Mouse (Mus musculus) brown adipose tissue, adult 24 weeks (tissue): ENCODE data around the gene Atf3. TPM values are rescaled to one million over a fixed set of nuclear protein-coding genes. Genes with fewer than 3 reads are reported as not detected.

Source experiments
- H3K27ac ChIP-seq: fragments of 200-500 bp; replicated peaks from 2 replicates; pipeline ENCODE4 v1.5.1; 2012; ENCODE audit warnings: low read depth, mild to moderate bottlenecking, low read length
- H3K4me1 ChIP-seq: fragments of 200-500 bp; 2 replicates; pipeline ENCODE4 v1.6.1; 2012; ENCODE audit warnings: low read length, mixed read lengths; ENCODE audit not compliant: control insufficient read depth, insufficient read depth, insufficient read length
- H3K4me3 ChIP-seq: fragments of 200-500 bp; 2 replicates; pipeline ENCODE4 v1.5.1; 2012; ENCODE audit warnings: low read depth, mild to moderate bottlenecking, low read length, moderate library complexity; ENCODE audit not compliant: insufficient read depth
- polyA plus RNA-seq: library from polyadenylated mRNA; stranded (reverse); fragments of >200 nt; gene quantifications from 2 replicates; pipeline ENCODE4 v1.2.4, GENCODE M21; 2012; ENCODE audit not compliant: missing spikeins, insufficient read depth, insufficient read length

Atf3 gene
- polyA plus RNA-seq, 1 experiment: 22.2 TPM

- Histone ChIP-seq H3K4me1 (peaks cover 2% of the 10 kb centered on the region; the same call in 1 of the 2 replicates), H3K4me3 (no peak overlapping the region), H3K27ac (no peak overlapping the region)
Observed at GRCm38 (mm10) chr1:191243855-191244254, 26.0 kb upstream of the Atf3 start.

GRCm38 (mm10) chr1:191242065-191242698, 24.3 kb upstream of the Atf3 start:
- Histone ChIP-seq H3K4me1 (peaks cover 2% of the 10 kb centered on the region; the same call in 1 of the 2 replicates), H3K27ac (no peak overlapping the region), H3K4me3 (no peak overlapping the region)

- peaks cover 2% of the 10 kb centered on the region; the same call in 1 of the 2 replicates for H3K4me1 ChIP-seq
- H3K27ac ChIP-seq: no peak overlapping the region
- H3K4me3 ChIP-seq: no peak overlapping the region
Observed at GRCm38 (mm10) chr1:191241574-191241973, 23.7 kb upstream of the Atf3 start.

DNA sequence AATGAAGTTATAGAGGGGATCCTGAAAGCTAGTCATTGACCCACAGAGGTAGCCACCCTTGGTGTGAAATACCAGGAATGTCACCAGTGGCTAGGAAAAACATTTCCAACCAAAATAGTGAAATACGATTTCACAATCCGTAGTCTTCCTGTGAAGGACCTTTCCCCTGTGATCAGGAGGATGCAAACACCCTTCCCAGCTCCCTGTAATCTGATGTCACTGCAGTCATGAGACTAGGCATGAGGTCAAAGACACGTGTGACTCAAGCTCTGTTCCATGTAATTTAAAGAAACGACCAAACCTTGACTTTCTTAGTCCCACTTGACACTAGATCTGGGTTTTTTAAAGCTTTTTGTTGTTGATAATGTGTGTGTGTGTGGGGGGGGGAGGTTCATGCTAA, 21.8 kb upstream of the Atf3 start:
- no peak overlapping the region for H3K4me3 ChIP-seq
- peaks cover 2% of the 10 kb centered on the region; the same call in 1 of the 2 replicates for H3K4me1 ChIP-seq
- no peak overlapping the region for H3K27ac ChIP-seq

GRCm38 (mm10) chr1:191235788-191236542, 18.1 kb upstream of the Atf3 start:
- Histone ChIP-seq H3K27ac (no peak overlapping the region), H3K4me1 (peaks cover 5% of the 10 kb centered on the region; the same call in 1 of the 2 replicates), H3K4me3 (no peak overlapping the region)

DNA sequence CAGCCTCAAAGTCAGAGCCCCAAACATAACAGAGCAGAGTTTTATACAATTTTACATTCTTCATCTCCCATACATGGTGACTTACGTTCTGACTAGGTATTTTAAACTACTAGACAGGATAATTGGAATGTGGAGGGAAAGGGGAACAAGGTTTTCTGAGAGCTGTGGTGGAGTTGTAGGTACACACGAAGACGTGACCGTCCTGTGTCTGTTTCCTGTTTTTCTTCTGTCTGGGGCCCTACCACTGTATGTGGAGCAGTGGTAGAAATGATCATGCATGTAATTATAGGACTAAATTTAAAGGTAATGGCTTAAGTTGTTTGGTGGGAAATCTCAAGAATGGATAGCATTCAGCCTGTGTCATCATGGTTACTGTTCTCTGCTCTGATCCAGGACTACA, 17.0 kb upstream of the Atf3 start:
- Histone ChIP-seq H3K27ac (no peak overlapping the region), H3K4me3 (no peak overlapping the region), H3K4me1 (peaks cover 10% of the 10 kb centered on the region; the same call in 1 of the 2 replicates)

- no peak overlapping the region for H3K4me3 ChIP-seq
- peaks cover 10% of the 10 kb centered on the region; the same call in 1 of the 2 replicates for H3K4me1 ChIP-seq
- H3K27ac ChIP-seq: peak overlapping the region; percentile 61
Observed at GRCm38 (mm10) chr1:191230355-191230931, 12.6 kb upstream of the Atf3 start.

GRCm38 (mm10) chr1:191226570-191226969, 8.7 kb upstream of the Atf3 start:
- Histone ChIP-seq H3K27ac (no peak overlapping the region), H3K4me1 (peaks cover 16% of the 10 kb centered on the region; the same call in 1 of the 2 replicates), H3K4me3 (no peak overlapping the region)

GRCm38 (mm10) chr1:191225771-191226170, 7.9 kb upstream of the Atf3 start:
- H3K4me3 ChIP-seq: no peak overlapping the region
- peaks cover 14% of the 10 kb centered on the region; the same call in 1 of the 2 replicates for H3K4me1 ChIP-seq
- no peak overlapping the region for H3K27ac ChIP-seq

DNA sequence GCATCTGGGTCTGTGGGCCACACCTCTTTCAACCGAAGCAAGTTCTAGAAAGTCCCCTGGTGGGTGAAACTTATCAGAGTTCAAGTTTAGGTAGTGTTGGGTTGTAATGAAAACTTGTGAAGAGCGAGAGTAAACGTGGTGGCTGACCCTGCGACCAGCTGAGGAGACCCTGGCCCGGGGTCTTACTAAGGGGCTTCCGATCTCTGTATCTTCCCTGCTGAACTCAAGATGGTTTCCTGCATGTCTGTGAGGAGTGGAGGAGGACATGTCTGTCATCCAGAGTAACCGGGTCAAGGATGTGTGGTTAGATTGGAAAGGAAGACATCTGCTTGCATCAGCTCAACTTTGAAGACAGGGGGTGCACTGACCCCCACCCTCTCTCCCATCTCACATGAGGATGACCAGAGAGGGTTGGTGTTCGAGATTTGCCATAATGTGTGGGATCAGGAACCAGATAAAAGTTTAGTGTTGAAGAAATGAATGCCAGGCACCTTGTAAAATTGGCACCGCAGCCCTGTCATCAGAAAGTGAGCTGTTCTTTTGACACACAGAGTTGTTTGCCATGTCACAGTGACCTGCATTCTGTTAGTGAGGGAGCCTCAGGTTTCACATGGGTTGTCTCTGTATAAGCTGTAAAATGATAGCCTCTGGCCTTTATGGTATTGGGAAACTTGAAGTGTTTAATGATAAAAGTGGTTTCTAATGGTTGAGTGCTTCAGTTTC, 7.3 kb upstream of the Atf3 start:
- Histone ChIP-seq H3K4me3 (peak overlapping the region; percentile 79), H3K4me1 (peaks cover 11% of the 10 kb centered on the region; the same call in 1 of the 2 replicates), H3K27ac (peak overlapping the region; percentile 97)

GRCm38 (mm10) chr1:191224302-191224980, 6.6 kb upstream of the Atf3 start:
- peak overlapping the region; percentile 97 for H3K27ac ChIP-seq
- peaks cover 8% of the 10 kb centered on the region; the same call in 1 of the 2 replicates for H3K4me1 ChIP-seq
- peak overlapping the region; percentile 79 for H3K4me3 ChIP-seq

- Histone ChIP-seq H3K4me3 (peak overlapping the region; percentile 55), H3K4me1 (peaks cover 8% of the 10 kb centered on the region; the same call in 1 of the 2 replicates), H3K27ac (peak overlapping the region; percentile 95)
Observed at GRCm38 (mm10) chr1:191223930-191224301, 6.1 kb upstream of the Atf3 start.

- no peak overlapping the region for H3K4me3 ChIP-seq
- H3K27ac ChIP-seq: no peak overlapping the region
- peaks cover 8% of the 10 kb centered on the region; the same call in 1 of the 2 replicates for H3K4me1 ChIP-seq
Observed at GRCm38 (mm10) chr1:191222031-191222430, 4.2 kb upstream of the Atf3 start.

DNA sequence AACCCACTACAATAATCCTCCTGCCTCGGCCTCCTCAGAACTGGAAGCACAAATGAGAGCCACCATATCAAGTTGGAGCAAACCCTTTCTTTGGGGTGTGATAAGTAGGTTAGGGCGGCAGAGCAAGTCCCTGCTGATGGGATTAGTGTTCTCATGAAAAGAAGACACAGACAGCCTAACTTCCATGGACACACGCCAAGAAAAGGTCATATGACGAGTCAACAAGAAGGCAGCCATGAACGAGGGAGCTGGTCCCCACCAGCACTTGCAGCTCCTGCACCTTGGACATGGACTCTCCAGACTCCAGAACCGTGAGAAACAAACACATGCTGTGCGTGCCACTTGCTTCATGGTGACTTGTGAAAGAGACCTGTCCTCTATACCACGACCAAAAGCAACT, 2.7 kb upstream of the Atf3 start:
- Histone ChIP-seq H3K4me1 (peaks cover 8% of the 10 kb centered on the region; the same call in 1 of the 2 replicates), H3K27ac (no peak overlapping the region), H3K4me3 (no peak overlapping the region)
